Mouse (Mus musculus): Measurements from ENCODE around the gene Ccdc40.
"Not testable (repeated sequence)": the region's sequence is repeated elsewhere in the genome, so short reads cannot be mapped to it uniquely, and the experiment has no call there.

The Ccdc40 gene

GRCm38 (mm10) chr11:119285791-119286527 lies 57.6 kb downstream of the Ccdc40 start:
- no peak for DNase-seq (ENCODE audit: low spot score)

GRCm38 (mm10) chr11:119287207-119287992 lies 59.0 kb downstream of the Ccdc40 start:
- DNase-seq (ENCODE audit: low spot score) = no peak

- not testable (repeated sequence) for DNase-seq (ENCODE audit: low spot score)
Observed at GRCm38 (mm10) chr11:119292861-119293260, 64.5 kb downstream of the Ccdc40 start.

GRCm38 (mm10) chr11:119297996-119298395 lies 69.6 kb downstream of the Ccdc40 start:
- no peak for DNase-seq (ENCODE audit: low spot score)

GRCm38 (mm10) chr11:119298917-119299316 lies 70.5 kb downstream of the Ccdc40 start:
- no peak for DNase-seq (ENCODE audit: low spot score)

GRCm38 (mm10) chr11:119299391-119300245 lies 71.2 kb downstream of the Ccdc40 start, which contains the start of gene Eif4a3:
Eif4a3 (minus strand) TSS chr11:119300089.
- DNase-seq (ENCODE audit: low spot score) = peak; percentile 93

- no peak for DNase-seq (ENCODE audit: low spot score)
Observed at GRCm38 (mm10) chr11:119300246-119300935, 72.0 kb downstream of the Ccdc40 start.

GRCm38 (mm10) chr11:119300986-119301385 lies 72.6 kb downstream of the Ccdc40 start:
- DNase-seq (ENCODE audit: low spot score) = no peak

GRCm38 (mm10) chr11:119304904-119305712 lies 76.7 kb downstream of the Ccdc40 start:
- peak; percentile 31 for DNase-seq (ENCODE audit: low spot score)

GRCm38 (mm10) chr11:119306762-119307657 lies 78.6 kb downstream of the Ccdc40 start:
- no peak for DNase-seq (ENCODE audit: low spot score)

- DNase-seq (ENCODE audit: low spot score) = no peak
Observed at GRCm38 (mm10) chr11:119307658-119307867, 79.2 kb downstream of the Ccdc40 start, which contains the start of gene Card14. Card14 (plus strand) TSS chr11:119307768.

- no peak for DNase-seq (ENCODE audit: low spot score)
Observed at GRCm38 (mm10) chr11:119307916-119308315, 79.5 kb downstream of the Ccdc40 start.

- DNase-seq (ENCODE audit: low spot score) = no peak
Observed at GRCm38 (mm10) chr11:119310621-119311020, 82.2 kb downstream of the Ccdc40 start.

- no peak for DNase-seq (ENCODE audit: low spot score)
Observed at GRCm38 (mm10) chr11:119314252-119314936, 86.0 kb downstream of the Ccdc40 start.

Measured in ovary, postnatal 14 days (tissue).